Mouse (Mus musculus) Muller cell, postnatal 12 days (primary cell): ENCODE measurements around the gene Nt5c2.

Source experiments
- DNase-seq: peaks from one replicate; pipeline ENCODE4 v3.0.0-alpha.2; 2015; ENCODE audit errors: inconsistent ontology term

The Nt5c2 gene

GRCm38 (mm10) chr19:47014447-47015381 lies at the start of gene Nt5c2, which contains the start of gene Ina:
Gene Nt5c2 (minus strand): TSS chr19:47015153.
Gene Ina (plus strand): TSS chr19:47014698.
- peak; percentile 69 for DNase-seq

- DNase-seq: no peak
Observed at GRCm38 (mm10) chr19:47057684-47058083, 42.7 kb upstream of the Nt5c2 start.

GRCm38 (mm10) chr19:47053471-47053870 lies 38.5 kb upstream of the Nt5c2 start:
- no peak for DNase-seq

- DNase-seq: no peak
Observed at GRCm38 (mm10) chr19:47052927-47053326, 38.0 kb upstream of the Nt5c2 start.

GRCm38 (mm10) chr19:47050271-47051032 lies 35.5 kb upstream of the Nt5c2 start, which contains the start of gene Pcgf6:
Gene Pcgf6 (minus strand): TSS chr19:47050906.
- DNase-seq: peak; percentile 83

GRCm38 (mm10) chr19:47049840-47050239 lies 34.9 kb upstream of the Nt5c2 start:
- DNase-seq: no peak

GRCm38 (mm10) chr19:47049061-47049460 lies 34.1 kb upstream of the Nt5c2 start:
- no peak for DNase-seq

GRCm38 (mm10) chr19:47047236-47047833 lies 32.4 kb upstream of the Nt5c2 start:
- no peak for DNase-seq

GRCm38 (mm10) chr19:47046343-47046742 lies 31.4 kb upstream of the Nt5c2 start:
- DNase-seq: no peak

GRCm38 (mm10) chr19:47043608-47044007 lies 28.7 kb upstream of the Nt5c2 start:
- DNase-seq: no peak

GRCm38 (mm10) chr19:47040720-47041473 lies 25.9 kb upstream of the Nt5c2 start:
- DNase-seq: peak; percentile 50

- DNase-seq: no peak
Observed at GRCm38 (mm10) chr19:47036596-47036995, 21.6 kb upstream of the Nt5c2 start.

- no peak for DNase-seq
Observed at GRCm38 (mm10) chr19:47034916-47035315, 20.0 kb upstream of the Nt5c2 start.

GRCm38 (mm10) chr19:47031770-47032169 lies 16.8 kb upstream of the Nt5c2 start:
- no peak for DNase-seq

GRCm38 (mm10) chr19:47029796-47030195 lies 14.8 kb upstream of the Nt5c2 start:
- DNase-seq: no peak

- no peak for DNase-seq
Observed at GRCm38 (mm10) chr19:47026513-47026912, 11.6 kb upstream of the Nt5c2 start.

- no peak for DNase-seq
Observed at GRCm38 (mm10) chr19:47024954-47025353, 10.0 kb upstream of the Nt5c2 start.

GRCm38 (mm10) chr19:47023546-47023945 lies 8.6 kb upstream of the Nt5c2 start:
- no peak for DNase-seq

- DNase-seq: no peak
Observed at GRCm38 (mm10) chr19:47022709-47023108, 7.8 kb upstream of the Nt5c2 start.

- DNase-seq: no peak
Observed at GRCm38 (mm10) chr19:47019326-47019725, 4.4 kb upstream of the Nt5c2 start.

- no peak for DNase-seq
Observed at GRCm38 (mm10) chr19:47018330-47018729, 3.4 kb upstream of the Nt5c2 start.
